Mouse (Mus musculus) neural tube, embryonic 11.5 days (tissue): ENCODE measurements around the gene Tbrg4. TPM values are rescaled to one million over a fixed set of nuclear protein-coding genes. Genes with fewer than 3 reads are reported as not detected.
A peak's percentile ranks its signal among the peaks of the same experiment; 100 is the strongest.

Experiments used
- ATAC-seq: fragments of 200-750 bp; cut with Nextera tagmentation; 2 replicates; pipeline ENCODE4 v1.8.0; 2017; ENCODE audit warnings: moderate number of reproducible peaks, mild to moderate bottlenecking, moderate TSS enrichment, moderate library complexity; ENCODE audit not compliant: insufficient read depth, low FRiP score, low TSS enrichment
- DNase-seq: peaks from one replicate; pipeline ENCODE4 v3.0.0-alpha.2; 2015; ENCODE audit warnings: low spot score
- H3K27ac ChIP-seq: fragments of 300-500 bp; sonication (generic); 2 replicates; pipeline ENCODE4 v1.5.1; 2014; ENCODE audit warnings: low read depth, mild to moderate bottlenecking, low read length
- H3K27me3 ChIP-seq: fragments of 300-500 bp; sonication (generic); 2 replicates; pipeline ENCODE4 v1.6.1; 2014; ENCODE audit warnings: mild to moderate bottlenecking, low read length, mixed read lengths; ENCODE audit not compliant: control insufficient read depth, insufficient read depth
- H3K36me3 ChIP-seq: fragments of 300-500 bp; sonication (generic); 2 replicates; pipeline ENCODE4 v1.6.1; 2014; ENCODE audit warnings: mild to moderate bottlenecking, low read length, moderate library complexity, mixed read lengths; ENCODE audit not compliant: control insufficient read depth, insufficient read depth
- H3K4me1 ChIP-seq: fragments of 300-500 bp; sonication (generic); 2 replicates; pipeline ENCODE4 v1.6.1; 2014; ENCODE audit warnings: low read length, mixed read lengths; ENCODE audit not compliant: control insufficient read depth, insufficient read depth
- H3K4me2 ChIP-seq: fragments of 300-500 bp; sonication (generic); 2 replicates; pipeline ENCODE4 v1.6.1; 2014; ENCODE audit warnings: low read depth, mild to moderate bottlenecking, moderate library complexity
- H3K4me3 ChIP-seq: fragments of 300-500 bp; sonication (generic); 2 replicates; pipeline ENCODE4 v1.5.1; 2014; ENCODE audit warnings: low read depth, low read length
- H3K9ac ChIP-seq: fragments of 300-500 bp; sonication (generic); 2 replicates; pipeline ENCODE4 v1.6.1; 2014; ENCODE audit warnings: mild to moderate bottlenecking, low read length
- H3K9me3 ChIP-seq: fragments of 300-500 bp; sonication (generic); 2 replicates; pipeline ENCODE4 v1.6.1; 2016; ENCODE audit warnings: low read length; ENCODE audit not compliant: control insufficient read depth
- WGBS: fragments of 180-500 bp; shearing (Covaris S2); extraction: QIAGEN DNeasy Blood & Tissue Kit; methylation state at CpG from one replicate; pipeline ENCODE4 v1.1.7; 2014; 5-methylcytosine and 5-hydroxymethylcytosine counted together
- polyA plus RNA-seq: library from polyadenylated mRNA; unstranded; fragments of >200 nt; fragmentation: Nextera tagmentation; extraction: Ambion mirVana; gene quantifications from 2 replicates; pipeline ENCODE4 v1.2.1, GENCODE M21; 2014

Gene Tbrg4
- polyA plus RNA-seq, 1 experiment from 2014 or later: 43.4 TPM

DNA sequence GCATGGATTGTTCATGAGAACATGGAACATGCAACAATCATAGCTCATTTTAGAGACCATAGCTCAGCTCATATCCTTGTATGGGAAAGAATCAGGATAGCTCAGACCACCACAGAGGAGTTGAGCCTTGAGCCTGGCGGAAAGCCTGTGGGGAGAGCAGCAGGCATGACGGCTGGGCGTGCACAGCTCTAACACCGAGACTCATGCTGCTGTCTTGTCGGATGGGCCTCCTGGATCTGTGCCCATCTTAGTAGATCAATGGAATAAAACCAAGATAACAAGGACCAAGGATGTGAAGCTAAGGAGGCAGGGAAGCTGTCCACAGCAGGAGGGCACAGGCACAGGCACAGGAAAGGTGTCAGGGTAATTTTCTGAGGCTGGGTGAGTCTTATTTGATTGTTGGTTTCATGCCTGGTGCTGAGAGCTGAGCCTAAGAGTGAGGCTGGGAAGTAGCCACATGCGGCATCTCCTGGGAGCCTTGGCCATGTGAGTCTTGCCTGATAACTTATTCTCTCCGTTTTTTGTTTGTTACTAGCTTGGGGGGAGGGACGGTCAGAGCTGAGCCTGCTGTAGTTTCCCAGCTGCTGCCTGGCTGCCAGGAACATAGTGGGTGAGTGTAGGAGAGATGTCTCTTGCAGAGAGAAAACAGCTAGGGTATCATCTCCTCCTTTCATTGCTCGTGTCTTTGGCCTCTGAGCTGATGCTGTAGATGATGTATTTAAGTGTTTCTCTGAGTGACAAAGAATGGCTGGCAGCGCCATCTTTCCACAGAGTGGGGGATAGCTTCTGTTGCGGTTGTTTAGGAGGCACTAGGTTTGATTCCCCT, 57.1 kb downstream of the Tbrg4 start:
- Histone ChIP-seq H3K9me3 (no peaks in the 10 kb centered on the region), H3K4me3 (no peak overlapping the region), H3K4me2 (no peak overlapping the region), H3K9ac (no peak overlapping the region), H3K27me3 (no peaks in the 10 kb centered on the region), H3K36me3 (no peaks in the 10 kb centered on the region; the same call in 1 of the 2 replicates), H3K4me1 (peaks cover 4% of the 10 kb centered on the region; the same call in 1 of the 2 replicates), H3K27ac (no peak overlapping the region)
- 75% methylated on average over 11 of the region's 11 CpGs for WGBS
- DNase-seq: peak; percentile 22
- no peak for ATAC-seq

DNA sequence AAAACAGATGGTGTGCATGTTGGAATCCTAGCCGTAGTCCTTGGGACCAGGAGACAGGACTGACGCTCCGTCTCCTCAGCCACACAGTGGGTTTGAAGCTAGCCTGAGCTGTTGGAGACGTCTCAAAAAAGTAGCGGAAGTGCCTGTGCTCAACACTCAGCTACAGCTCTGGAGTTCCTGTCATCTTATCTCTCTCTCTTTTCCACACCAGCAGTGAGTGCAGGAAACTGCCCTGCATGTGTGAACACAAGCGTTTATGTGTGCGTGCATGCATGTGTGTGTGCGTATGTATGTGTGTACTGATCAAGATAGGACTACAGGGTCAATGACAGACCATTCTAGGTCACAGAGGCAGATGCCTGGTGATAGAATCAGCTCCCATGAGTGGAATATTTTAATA, 57.9 kb downstream of the Tbrg4 start:
- Histone ChIP-seq H3K36me3 (no peaks in the 10 kb centered on the region; the same call in 1 of the 2 replicates), H3K4me2 (no peak overlapping the region), H3K27me3 (no peaks in the 10 kb centered on the region), H3K27ac (no peak overlapping the region), H3K4me1 (peaks cover 4% of the 10 kb centered on the region; the same call in 1 of the 2 replicates), H3K9ac (no peak overlapping the region), H3K4me3 (no peak overlapping the region), H3K9me3 (no peaks in the 10 kb centered on the region)
- WGBS: 91% methylated on average over 8 of the region's 8 CpGs
- ATAC-seq (no peak), DNase-seq (no peak)

DNA sequence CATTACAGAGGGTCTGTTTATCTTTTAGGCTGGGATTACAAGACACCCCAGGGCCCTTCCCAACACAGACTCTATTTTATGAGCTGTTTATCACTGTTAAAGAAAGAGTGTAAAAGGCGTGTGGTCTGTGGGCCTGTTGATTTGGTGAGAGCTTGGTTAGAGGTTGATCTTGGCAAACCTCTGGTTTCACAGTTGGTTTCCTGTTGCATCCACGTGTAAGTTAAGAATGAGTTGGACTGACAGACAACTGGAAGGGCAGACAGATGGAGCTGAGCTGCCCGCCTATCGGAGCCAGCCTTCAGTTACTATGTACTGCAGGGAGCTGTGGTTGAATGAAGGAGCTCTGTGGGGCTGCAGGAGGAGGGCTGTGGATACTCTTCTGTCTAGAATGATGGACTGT, 59.4 kb downstream of the Tbrg4 start:
- Histone ChIP-seq H3K36me3 (no peaks in the 10 kb centered on the region; the same call in 1 of the 2 replicates), H3K4me3 (no peak overlapping the region), H3K27me3 (no peaks in the 10 kb centered on the region), H3K9ac (no peak overlapping the region), H3K4me1 (peaks cover 4% of the 10 kb centered on the region; the same call in 1 of the 2 replicates), H3K27ac (no peak overlapping the region), H3K4me2 (no peak overlapping the region), H3K9me3 (no peaks in the 10 kb centered on the region)
- no peak for ATAC-seq
- no peak for DNase-seq
- 88% methylated on average over 4 of the region's 4 CpGs for WGBS

Other genes starting within 250 kb of the Tbrg4 start
- gene Zmiz2, start 237.0 kb downstream of the Tbrg4 start, polyA plus RNA-seq: 23.4 and 25.4 TPM in 2 replicates
- 4,780 and 5,005 TPM in 2 replicates for gene Ppia, start 210.6 kb downstream of the Tbrg4 start, polyA plus RNA-seq
- gene H2afv, start 181.6 kb downstream of the Tbrg4 start, polyA plus RNA-seq: 762 and 797 TPM in 2 replicates
- 12.9 and 13.9 TPM in 2 replicates for gene Purb, start 150.2 kb downstream of the Tbrg4 start, polyA plus RNA-seq
- gene Myo1g, start 105.1 kb downstream of the Tbrg4 start, polyA plus RNA-seq: 0.81 and 0.85 TPM in 2 replicates
- 95.8 and 103 TPM in 2 replicates for gene Ccm2, start 79.2 kb downstream of the Tbrg4 start, polyA plus RNA-seq
- 46.5 and 50.1 TPM in 2 replicates for gene Nacad, start 20.0 kb downstream of the Tbrg4 start, polyA plus RNA-seq
- not detected in 2 replicates for gene Wap, start 12.6 kb upstream of the Tbrg4 start, polyA plus RNA-seq
- 9.3 and 11.8 TPM in 2 replicates for gene Ramp3, start 32.5 kb upstream of the Tbrg4 start, polyA plus RNA-seq
- not detected in 2 replicates for gene Gm11983, start 211.6 kb upstream of the Tbrg4 start, polyA plus RNA-seq